Mouse (Mus musculus): ENCODE measurements around the gene Rspry1.
A peak's percentile ranks its signal among the peaks of the same experiment; 100 is the strongest.

The Rspry1 gene

GRCm38 (mm10) chr8:94602471-94603131 is 864 bp downstream of the Rspry1 start:
- DNase-seq (ENCODE audit: low spot score) = peak; percentile 52

DNA sequence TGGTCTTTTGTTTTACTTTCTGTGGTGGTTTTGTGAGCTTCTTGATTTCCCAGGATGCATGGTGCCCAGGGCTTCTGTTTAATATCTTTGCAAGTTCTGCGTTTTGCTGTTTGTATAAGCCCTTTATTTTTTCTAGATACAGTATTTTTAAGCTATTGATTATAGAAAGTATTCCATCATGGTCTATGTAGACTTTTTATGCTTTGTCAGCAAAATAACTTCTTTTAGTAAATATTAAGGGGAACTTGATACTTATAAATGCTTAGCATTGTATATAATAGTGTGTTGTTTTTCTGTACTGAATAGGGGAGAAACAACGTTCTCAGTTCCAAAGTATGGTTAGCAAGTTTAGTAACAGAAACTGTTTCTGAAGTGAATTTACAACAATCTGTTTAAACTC is 2.3 kb downstream of the Rspry1 start:
- DNase-seq (ENCODE audit: low spot score) = no peak

- DNase-seq (ENCODE audit: low spot score) = no peak
Observed at GRCm38 (mm10) chr8:94607064-94607463, 5.3 kb downstream of the Rspry1 start.

GRCm38 (mm10) chr8:94624885-94625284 is 23.1 kb downstream of the Rspry1 start:
- no peak for DNase-seq (ENCODE audit: low spot score)

- DNase-seq (ENCODE audit: low spot score) = no peak
Observed at GRCm38 (mm10) chr8:94633564-94634194, 31.9 kb downstream of the Rspry1 start.

DNA sequence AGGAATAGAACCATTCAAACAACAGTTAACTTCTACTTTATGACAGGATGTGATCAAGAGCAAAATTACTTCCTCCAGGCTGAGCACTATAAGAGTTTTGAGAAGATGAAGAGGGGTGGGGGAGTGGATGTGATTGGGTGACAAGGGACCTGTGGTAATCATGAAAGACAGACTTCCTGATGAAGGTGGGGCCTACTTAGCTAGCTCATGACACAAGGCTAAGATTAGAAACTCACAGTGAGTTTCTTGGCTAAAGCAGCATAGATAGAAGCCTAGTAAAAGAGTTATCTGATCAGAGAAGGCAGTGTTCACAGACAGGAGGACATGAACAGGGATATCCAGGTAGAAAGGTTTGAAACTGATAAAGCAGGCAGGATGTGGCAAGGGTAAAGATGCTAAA is 32.5 kb downstream of the Rspry1 start:
- DNase-seq (ENCODE audit: low spot score) = no peak

GRCm38 (mm10) chr8:94641183-94641582 is 39.4 kb downstream of the Rspry1 start:
- no peak for DNase-seq (ENCODE audit: low spot score)

DNA sequence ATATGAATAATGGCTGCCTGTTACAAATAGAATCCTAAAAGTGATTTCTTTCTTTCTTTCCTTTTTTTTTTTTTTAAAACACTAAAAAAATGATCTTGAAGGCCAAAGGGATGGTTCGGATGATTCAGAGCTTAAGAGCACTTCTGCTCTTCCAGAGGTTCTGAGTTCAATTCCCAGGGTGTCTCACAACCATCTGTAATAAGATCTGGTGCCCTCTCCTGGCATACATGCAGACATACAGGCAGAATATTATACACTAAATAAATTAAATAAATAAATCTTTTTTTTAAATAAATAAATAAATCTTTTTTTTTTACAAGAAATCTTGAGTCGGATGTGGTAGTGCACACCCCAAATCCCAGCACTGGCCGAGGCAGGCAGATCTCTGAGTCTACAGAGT is 40.2 kb downstream of the Rspry1 start:
- no peak for DNase-seq (ENCODE audit: low spot score)

GRCm38 (mm10) chr8:94645202-94645601 is 43.5 kb downstream of the Rspry1 start:
- no peak for DNase-seq (ENCODE audit: low spot score)

DNA sequence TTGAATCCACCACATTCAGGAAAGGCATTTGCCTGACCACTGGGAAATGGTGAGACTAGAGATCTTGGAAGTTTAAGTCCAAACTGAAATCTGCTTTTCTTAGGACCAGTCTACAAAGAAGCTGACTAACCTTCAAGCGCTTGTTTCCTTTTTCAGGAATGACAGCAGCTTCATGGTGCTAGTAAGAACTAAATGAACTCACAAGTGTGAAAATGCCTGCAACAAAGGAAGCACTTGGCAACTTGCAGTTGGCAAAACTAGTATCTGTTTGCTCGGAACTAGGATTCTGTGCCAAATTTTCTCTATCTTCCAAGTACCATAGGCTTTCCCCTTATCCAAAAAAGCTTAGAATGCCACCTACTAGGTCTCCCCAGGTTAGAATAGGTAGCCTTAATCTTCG is 44.4 kb downstream of the Rspry1 start:
- DNase-seq (ENCODE audit: low spot score) = no peak

- DNase-seq (ENCODE audit: low spot score) = no peak
Observed at GRCm38 (mm10) chr8:94649496-94649895, 47.8 kb downstream of the Rspry1 start.

DNA sequence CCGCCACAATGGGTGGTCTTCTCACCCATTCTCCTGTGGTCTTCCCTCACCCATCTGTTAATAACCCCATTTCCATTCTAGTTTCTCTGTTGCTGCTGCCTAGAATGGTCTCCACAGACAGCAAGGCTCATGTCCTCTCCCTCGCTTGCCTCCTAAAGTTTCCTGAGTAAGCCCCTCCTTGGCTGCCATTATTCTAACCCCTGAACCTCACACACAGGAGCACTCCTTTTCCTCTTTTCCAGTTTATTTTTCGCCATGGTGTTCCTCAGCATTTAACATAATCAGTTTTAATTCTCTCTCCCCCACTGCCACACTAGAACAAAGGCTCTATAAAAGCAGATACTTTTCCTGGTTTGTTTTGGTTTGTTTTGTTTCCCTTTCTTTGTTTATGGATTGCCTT is 51.2 kb downstream of the Rspry1 start:
- no peak for DNase-seq (ENCODE audit: low spot score)

DNA sequence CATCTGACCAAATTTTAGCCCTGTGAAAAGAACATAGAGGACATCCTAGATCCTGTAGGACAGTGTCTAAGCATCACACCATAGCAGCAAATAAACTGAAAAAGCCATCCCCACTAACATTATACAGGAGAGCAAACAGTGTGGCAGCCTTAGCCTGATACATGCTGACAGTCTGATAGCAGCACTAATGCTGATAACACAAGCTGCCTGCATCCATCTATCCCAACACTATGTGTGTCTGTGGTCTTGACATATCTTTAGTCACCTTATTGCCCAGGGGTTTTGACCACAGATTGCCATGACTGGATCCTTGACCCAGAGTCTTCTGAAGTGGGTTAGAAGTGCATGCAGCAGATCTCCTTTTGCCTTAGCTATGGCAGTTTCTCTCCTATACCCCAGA is 53.3 kb downstream of the Rspry1 start:
- DNase-seq (ENCODE audit: low spot score) = no peak

- DNase-seq (ENCODE audit: low spot score) = no peak
Observed at GRCm38 (mm10) chr8:94658031-94658430, 56.3 kb downstream of the Rspry1 start.

GRCm38 (mm10) chr8:94660418-94660817 is 58.7 kb downstream of the Rspry1 start:
- no peak for DNase-seq (ENCODE audit: low spot score)

DNA sequence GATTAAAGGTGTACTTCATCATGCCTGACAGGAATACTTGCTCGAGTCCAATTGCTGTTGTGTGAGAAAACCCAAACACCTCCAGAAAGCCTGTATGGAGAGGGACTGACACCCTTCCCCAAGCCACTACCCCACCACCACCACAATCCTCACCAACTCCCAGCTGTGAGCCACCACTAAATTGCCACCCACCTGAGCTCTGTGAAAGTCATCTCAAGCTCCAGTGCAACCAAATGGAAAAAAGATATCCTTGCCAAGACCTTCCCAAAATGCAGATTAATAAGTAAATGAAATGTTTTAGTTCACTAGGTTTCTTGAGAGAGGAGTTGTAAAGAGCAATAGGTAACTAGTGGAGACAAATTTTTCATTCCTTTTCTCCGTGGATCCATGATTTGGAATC is 63.0 kb downstream of the Rspry1 start:
- DNase-seq (ENCODE audit: low spot score) = no peak

DNA sequence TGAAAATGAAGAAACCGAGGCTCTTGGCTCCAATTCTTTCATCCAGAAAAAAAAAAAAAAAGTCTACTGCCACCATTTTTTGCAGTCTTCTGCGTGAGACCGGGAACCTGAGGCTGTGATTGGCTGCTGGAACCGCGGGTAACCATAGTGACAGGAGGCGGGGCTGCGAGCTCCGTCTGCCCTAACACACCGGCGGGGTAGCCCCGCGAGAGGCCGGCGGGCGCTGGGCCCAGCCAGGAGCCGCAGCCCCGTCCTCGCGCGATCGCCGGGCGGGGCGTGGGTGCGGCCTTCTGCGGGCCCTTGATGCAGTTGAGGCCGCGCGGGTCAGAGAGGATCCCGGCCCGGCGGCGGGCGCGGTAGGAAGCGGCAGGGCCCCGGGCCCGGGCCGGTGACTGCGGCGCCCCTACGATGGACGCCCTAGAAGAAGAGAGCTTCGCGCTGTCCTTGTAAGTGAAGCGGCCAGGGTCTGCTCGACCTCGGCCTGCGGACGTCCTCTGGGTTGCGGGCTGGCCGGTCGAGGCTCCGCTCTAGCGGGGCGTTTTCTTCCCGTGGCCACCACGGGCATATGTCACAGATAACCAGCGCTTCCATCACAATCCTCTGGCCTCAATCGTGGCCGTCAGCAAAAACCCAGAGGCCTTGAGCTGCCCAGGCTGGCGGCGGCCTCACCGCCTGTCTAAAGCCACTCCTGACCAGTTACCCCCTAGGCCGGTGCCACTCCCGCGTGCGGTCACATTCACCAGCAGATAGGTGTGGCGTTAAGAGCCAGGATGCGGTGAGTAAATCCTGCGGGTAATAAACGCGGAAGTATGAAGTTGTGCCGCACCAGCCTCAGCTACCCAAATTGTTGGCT is 64.9 kb downstream of the Rspry1 start, which contains the start of gene Arl2bp:
Gene Arl2bp, plus strand, starts transcription at position 145 of the 853 bp plus-strand sequence.
- DNase-seq (ENCODE audit: low spot score) = peak; percentile 97

DNA sequence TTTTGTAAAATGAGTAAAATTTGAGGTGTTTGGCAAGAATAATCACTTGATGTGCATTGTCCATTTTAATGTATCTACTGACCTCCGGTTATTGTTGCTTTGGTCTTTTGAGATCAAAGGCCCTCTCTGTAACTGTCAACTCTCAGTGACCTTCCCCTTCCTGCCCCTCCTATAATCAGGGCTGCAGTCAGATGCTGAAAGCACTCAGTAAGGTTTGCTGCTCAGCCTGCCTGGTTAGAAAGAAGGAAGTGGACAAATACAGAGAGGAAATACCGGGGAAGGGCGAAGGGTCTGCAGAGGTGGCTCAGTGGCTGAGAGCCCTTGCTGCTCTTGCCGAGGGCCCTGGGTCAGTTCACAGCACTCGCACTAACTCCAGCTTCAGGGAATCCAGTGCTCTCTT is 72.6 kb downstream of the Rspry1 start:
- DNase-seq (ENCODE audit: low spot score) = no peak

GRCm38 (mm10) chr8:94675923-94676322 is 74.2 kb downstream of the Rspry1 start:
- DNase-seq (ENCODE audit: low spot score) = no peak

DNA sequence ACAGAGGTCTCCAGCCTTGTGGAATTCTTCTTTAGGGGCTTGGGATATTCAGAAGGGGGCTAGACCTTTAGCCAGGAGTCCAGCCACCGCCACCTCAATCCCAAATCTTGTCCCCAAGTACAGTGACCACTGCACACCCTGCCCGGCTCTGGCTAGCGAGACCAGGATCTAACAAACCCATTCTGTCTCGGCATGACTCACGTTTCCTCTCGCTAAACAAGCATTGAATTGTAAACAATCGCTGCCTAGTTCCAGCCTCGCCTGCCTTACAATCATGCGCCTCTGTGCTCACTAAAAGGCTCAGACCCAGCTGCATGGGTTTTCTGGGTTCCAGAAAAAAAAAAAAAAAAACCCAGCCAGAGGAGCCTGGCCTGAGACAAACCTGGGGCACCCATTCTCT is 76.8 kb downstream of the Rspry1 start:
- DNase-seq (ENCODE audit: low spot score) = no peak

GRCm38 (mm10) chr8:94680414-94680813 is 78.7 kb downstream of the Rspry1 start:
- DNase-seq (ENCODE audit: low spot score) = no peak

- no peak for DNase-seq (ENCODE audit: low spot score)
Observed at GRCm38 (mm10) chr8:94682732-94683524, 81.2 kb downstream of the Rspry1 start.
